Mouse (Mus musculus): ENCODE results near the gene Noc3l. TPM values are rescaled to one million over a fixed set of nuclear protein-coding genes. Genes with fewer than 3 reads are reported as not detected.

The Noc3l gene
- total RNA-seq, 2 experiments from 2014 or later = 12.0 to 12.1 TPM

- no peak for DNase-seq (ENCODE audit: low spot score in 2 of 2)
- intact Hi-C loops (cut with DNase I) = no loop called here
Measured at GRCm38 (mm10) chr19:38766306-38766705, 52.7 kb downstream of the Noc3l start.

- intact Hi-C loops (cut with DNase I) = no loop called here
- no peak for DNase-seq (ENCODE audit: low spot score in 2 of 2)
Measured at GRCm38 (mm10) chr19:38760441-38760840, 58.6 kb downstream of the Noc3l start.

GRCm38 (mm10) chr19:38758685-38759472 lies 60.2 kb downstream of the Noc3l start:
- no peak for DNase-seq (ENCODE audit: low spot score in 2 of 2)
- intact Hi-C loops (cut with DNase I) = no loop called here

GRCm38 (mm10) chr19:38758056-38758455 lies 61.0 kb downstream of the Noc3l start:
- DNase-seq (ENCODE audit: low spot score in 2 of 2) = no peak
- intact Hi-C loops (cut with DNase I) = no loop called here

GRCm38 (mm10) chr19:38757161-38757560 lies 61.9 kb downstream of the Noc3l start:
- DNase-seq (ENCODE audit: low spot score in 2 of 2) = no peak
- intact Hi-C loops (cut with DNase I) = no loop called here

GRCm38 (mm10) chr19:38750192-38750591 lies 68.8 kb downstream of the Noc3l start:
- no peak for DNase-seq (ENCODE audit: low spot score in 2 of 2)
- intact Hi-C loops (cut with DNase I) = no loop called here

- intact Hi-C loops (cut with DNase I) = no loop called here
- DNase-seq (ENCODE audit: low spot score in 2 of 2) = no peak
Measured at GRCm38 (mm10) chr19:38746492-38747014, 72.5 kb downstream of the Noc3l start.

- DNase-seq (ENCODE audit: low spot score in 2 of 2) = no peak
- intact Hi-C loops (cut with DNase I) = no loop called here
Measured at GRCm38 (mm10) chr19:38745810-38746491, 73.1 kb downstream of the Noc3l start.

- no peak for DNase-seq (ENCODE audit: low spot score in 2 of 2)
- intact Hi-C loops (cut with DNase I) = no loop called here
Measured at GRCm38 (mm10) chr19:38744546-38744945, 74.5 kb downstream of the Noc3l start.

Other genes with a start within 250 kb of the Noc3l start
- gene Tbc1d12, start 17.3 kb upstream of the Noc3l start, total RNA-seq (2021) = 10 to 100 TPM; 11.2 to 12.4 TPM
- 1 to 10 TPM; 4.1 to 4.3 TPM for gene Hells, start 111.7 kb upstream of the Noc3l start, total RNA-seq (2021)
- gene Cyp2c55, start 187.8 kb upstream of the Noc3l start, total RNA-seq (2021) = under 1 TPM; 0.22 to 0.32 TPM
- gene Cyp2c65, start 241.8 kb upstream of the Noc3l start, total RNA-seq (2021) = under 1 TPM in 1 of 2 experiments, not detected in 1; 0.18 TPM